In the genomic region with DNA sequence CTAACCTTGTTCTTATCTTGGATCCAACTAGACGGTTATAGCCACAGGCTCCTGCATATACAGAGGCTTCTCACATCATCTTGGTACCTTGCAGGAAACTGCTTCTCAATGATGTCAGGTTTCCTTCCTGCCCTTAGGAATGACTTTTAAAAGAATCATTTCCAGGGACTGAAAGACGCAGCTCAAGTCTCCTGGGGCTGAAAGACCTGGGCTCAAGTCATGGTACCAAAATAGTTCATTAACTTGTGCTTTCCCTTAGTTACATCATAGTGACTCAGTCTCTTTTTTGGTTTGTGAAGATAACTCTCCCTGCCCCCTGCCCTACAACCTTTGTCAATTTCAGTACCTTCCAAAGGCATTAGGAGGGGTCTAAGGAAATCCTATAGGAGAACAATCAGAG, we compare ENCODE assay signal across 16 mouse cellular contexts. TPM values are rescaled to one million over a fixed set of nuclear protein-coding genes. Genes with fewer than 3 reads are reported as not detected.
DNase-seq lines count a peak whose midpoint lies in the region; ATAC-seq lines count a peak whose summit lies in the region.
"Had no signal": no experiment of that assay in that cellular context is flagged by ENCODE, and none has a peak within 500 bp of the region (broad histone marks: within the 10 kb centered on the region; RNA-seq: fewer than 3 reads in every experiment).

No protein-coding gene starts in this region.

- H3K9me3 ChIP-seq in kidney, embryonic 14.5 days (ENCODE audit: control insufficient read depth, low read length), result no peaks in the 10 kb centered on the region
- H3K9me3 ChIP-seq: forebrain, embryonic 15.5 days; limb, embryonic 10.5 days had no signal

- no peak for DNase-seq in kidney, postnatal 25 days
- DNase-seq in heart, adult 9 months (ENCODE audit: low spot score in 2 of 2), result peak; percentile 49 to 79
- DNase-seq in heart, postnatal 4 days, result peak; percentile 20
- no peak for DNase-seq in cerebellum, adult 9-10 months
- DNase-seq in thymus, adult 18-20 months, result no peak
- DNase-seq: cerebellum, adult 11 months; right cerebral cortex, adult 18-20 months had no signal

- H3K4me2 ChIP-seq in kidney, embryonic 14.5 days (replicated peaks; ENCODE audit: low read depth, low read length), result no peak overlapping the region
- H3K4me2 ChIP-seq: forebrain, embryonic 15.5 days had no signal

- no peak overlapping the region for H3K4me3 ChIP-seq in kidney, embryonic 14.5 days (ENCODE audit: low read length)
- H3K4me3 ChIP-seq in brown adipose tissue, adult 24 weeks (ENCODE audit: insufficient read depth, low read depth, low read length), result no peak overlapping the region
- H3K4me3 ChIP-seq: forebrain, embryonic 15.5 days; limb, embryonic 10.5 days had no signal

- WGBS in kidney, embryonic 14.5 days, result 63% methylated on average over 2 of the region's 2 CpGs

- no peak for ATAC-seq in kidney, embryonic 14.5 days (ENCODE audit: low FRiP score, low TSS enrichment)
- ATAC-seq: activated CD4-positive, CD25-positive, alpha-beta regulatory T cell, adult 4 months; forebrain, embryonic 15.5 days had no signal

- H3K27ac ChIP-seq in kidney, embryonic 14.5 days (ENCODE audit: low read depth, low read length), result peak overlapping the region; percentile 25; the same call in 1 of the 2 replicates
- H3K27ac ChIP-seq in brown adipose tissue, adult 24 weeks (replicated peaks; ENCODE audit: low read depth, low read length), result peak overlapping the region; percentile 95
- H3K27ac ChIP-seq: forebrain, embryonic 15.5 days; limb, embryonic 10.5 days; liver, embryonic 14.5 days had no signal

- no peaks in the 10 kb centered on the region for H3K27me3 ChIP-seq in kidney, embryonic 14.5 days (ENCODE audit: control insufficient read depth, insufficient read depth, low read length)
- H3K27me3 ChIP-seq: forebrain, embryonic 15.5 days had no signal

- H3K4me1 ChIP-seq in kidney, embryonic 14.5 days (ENCODE audit: control insufficient read depth, insufficient read depth, low read length), result no peaks in the 10 kb centered on the region
- H3K4me1 ChIP-seq in brown adipose tissue, adult 24 weeks (ENCODE audit: control insufficient read depth, insufficient read depth, insufficient read length, low read length), result peaks cover 5% of the 10 kb centered on the region; the same call in 1 of the 2 replicates
- H3K4me1 ChIP-seq: forebrain, embryonic 15.5 days had no signal

- H3K36me3 ChIP-seq in kidney, embryonic 14.5 days (ENCODE audit: control insufficient read depth, insufficient read depth, low read length), result no peaks in the 10 kb centered on the region
- H3K36me3 ChIP-seq: forebrain, embryonic 15.5 days; limb, embryonic 10.5 days had no signal

- H3K9ac ChIP-seq in kidney, embryonic 14.5 days (ENCODE audit: low read depth, low read length), result no peak overlapping the region
- H3K9ac ChIP-seq: forebrain, embryonic 15.5 days; liver, embryonic 14.5 days had no signal

RNA-seq across cellular contexts. Expression of a gene that starts 11.4 kb away (rescaled TPM):
- polyA plus RNA-seq in kidney, embryonic 14.5 days (2014; fragmentation: Nextera tagmentation; extraction: Ambion mirVana), result not detected in 2 replicates
- 0.99 and 1.6 TPM in 2 replicates for polyA plus RNA-seq in brown adipose tissue, adult 24 weeks (2012; ENCODE audit: insufficient read depth, insufficient read length, missing spikeins)
- 1 to 10 TPM; 2.4 to 2.9 TPM for total RNA-seq in heart, postnatal 4 days (2021)
- polyA plus RNA-seq: cortical plate, adult 2 months; hindbrain, embryonic 11.5 days; limb, embryonic 10.5 days; spleen, adult 2 months had no signal

Comparison
In these comparisons a context has a peak if more than half of its experiments do, and no peak if none do; other contexts are left out.
1. DNase-seq: peak in heart, adult 9 months (2 of 2) and heart, postnatal 4 days (single experiment); none in kidney, postnatal 25 days (0 of 2), cerebellum, adult 9-10 months (single experiment) and thymus, adult 18-20 months (0 of 2).